Mouse (Mus musculus) mesoderm, embryonic 11.5 days (tissue): ENCODE data around the gene Kcnk5.
A peak's percentile ranks its signal among the peaks of the same experiment; 100 is the strongest.

Experiments used
- DNase-seq: peaks from one replicate; pipeline ENCODE4 v3.0.0-alpha.2; 2012; ENCODE audit warnings: low read depth, low spot score

The Kcnk5 gene

DNA sequence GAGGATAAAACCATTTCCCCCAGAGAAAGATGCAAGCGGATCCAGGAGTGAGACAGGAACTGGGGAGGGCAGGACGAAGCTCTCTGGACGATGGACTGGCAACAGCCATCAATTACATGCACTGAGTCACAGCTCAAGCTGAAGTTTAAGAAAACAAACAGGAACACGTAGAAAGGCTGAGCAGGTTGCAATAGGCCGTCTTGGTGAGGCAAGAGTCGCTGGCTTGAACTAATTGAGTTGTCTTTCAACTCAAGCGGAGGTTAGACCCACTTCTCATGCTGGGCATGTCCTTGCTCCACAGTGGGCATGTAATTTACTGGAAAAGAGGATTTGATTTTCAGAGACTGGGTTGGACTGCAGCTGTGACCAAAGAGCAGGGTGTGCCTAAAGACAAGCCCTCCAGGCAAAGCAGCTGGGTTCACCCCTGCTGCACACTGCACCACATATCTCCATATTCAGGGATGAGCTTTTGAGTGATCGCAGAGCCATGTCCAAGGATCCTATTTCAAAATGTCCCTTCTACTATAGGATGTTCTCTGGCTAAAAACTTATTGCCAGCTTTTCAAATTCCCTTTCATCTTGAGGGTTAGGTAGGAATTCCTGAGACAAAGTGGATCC lies 19.6 kb upstream of the Kcnk5 start:
- no peak for DNase-seq

DNA sequence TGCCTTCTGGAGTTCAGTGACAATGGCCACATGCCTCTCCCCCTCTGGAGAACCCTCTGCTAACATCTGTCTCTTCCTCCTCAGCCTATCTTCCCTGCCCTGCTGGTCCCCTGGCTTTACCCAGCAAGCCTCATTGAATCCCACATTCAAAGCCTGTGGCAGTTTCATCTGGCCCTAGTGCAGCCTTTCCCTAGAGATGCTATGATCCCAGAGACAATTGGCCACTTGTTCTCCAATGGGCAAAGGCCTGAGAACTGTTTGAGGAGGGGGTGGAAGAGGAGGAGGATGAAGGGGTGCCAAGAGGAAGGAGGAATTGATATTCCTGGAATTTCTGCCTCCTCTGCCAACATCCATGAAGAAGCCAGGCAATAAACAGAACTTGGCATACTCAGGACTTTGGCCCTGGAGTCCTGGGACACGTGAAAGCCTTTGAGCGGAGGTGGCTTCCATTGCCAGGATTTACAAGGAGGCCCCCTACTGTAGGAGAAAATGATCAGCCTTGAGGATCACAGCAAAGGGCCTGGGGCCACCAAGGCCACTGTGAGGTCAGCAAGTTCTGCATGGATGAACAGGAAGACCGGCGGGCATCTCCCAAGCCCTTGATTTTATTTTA lies 11.6 kb upstream of the Kcnk5 start:
- DNase-seq: no peak

DNA sequence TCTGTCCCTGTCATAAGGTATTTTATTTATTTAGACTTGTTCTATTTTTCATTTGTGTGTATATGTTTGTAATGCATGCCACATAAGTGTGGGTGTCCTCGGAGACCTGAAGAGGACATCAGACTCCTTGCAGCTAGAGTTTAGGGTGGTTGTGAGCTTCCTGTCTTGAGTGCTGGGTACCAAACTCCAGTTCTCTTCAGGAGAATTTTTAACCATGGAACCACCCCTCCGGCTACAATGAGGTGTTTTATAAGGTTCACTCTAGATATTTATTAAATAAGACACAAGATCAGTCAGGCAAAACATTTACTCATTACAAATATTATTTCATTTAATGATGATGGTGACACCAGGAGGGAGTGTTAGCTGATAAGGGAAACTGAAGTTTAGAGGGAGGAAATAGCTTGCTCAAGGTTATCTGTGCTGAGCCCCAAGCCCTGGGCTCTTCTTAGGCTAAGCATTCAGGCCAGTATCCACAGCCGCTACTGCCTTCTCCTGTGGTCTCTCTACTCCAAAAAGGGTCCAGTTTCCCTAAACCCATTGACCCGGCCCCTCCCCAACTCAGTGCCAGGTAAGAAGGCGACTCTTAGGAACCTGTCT lies 9.6 kb upstream of the Kcnk5 start:
- DNase-seq: no peak

DNA sequence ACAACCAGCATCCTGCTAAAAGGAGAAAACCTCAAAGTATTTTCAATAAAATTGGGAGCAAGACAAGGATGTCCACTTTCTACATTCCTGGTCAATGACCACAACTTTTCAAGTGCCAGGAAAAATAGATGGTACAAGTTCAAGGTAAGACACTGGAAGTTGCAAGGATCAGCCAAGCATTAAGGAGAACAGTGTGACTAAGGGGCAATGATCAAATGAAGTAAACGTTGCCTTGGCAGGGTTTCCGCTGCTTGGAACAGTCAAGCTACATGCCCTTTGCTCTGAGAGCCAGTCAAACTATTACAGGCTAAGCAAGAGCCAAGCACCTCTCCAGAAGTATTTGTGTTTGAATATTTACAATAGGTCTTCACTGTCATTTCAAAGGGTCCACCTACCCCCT lies 8.1 kb upstream of the Kcnk5 start:
- DNase-seq: no peak

DNA sequence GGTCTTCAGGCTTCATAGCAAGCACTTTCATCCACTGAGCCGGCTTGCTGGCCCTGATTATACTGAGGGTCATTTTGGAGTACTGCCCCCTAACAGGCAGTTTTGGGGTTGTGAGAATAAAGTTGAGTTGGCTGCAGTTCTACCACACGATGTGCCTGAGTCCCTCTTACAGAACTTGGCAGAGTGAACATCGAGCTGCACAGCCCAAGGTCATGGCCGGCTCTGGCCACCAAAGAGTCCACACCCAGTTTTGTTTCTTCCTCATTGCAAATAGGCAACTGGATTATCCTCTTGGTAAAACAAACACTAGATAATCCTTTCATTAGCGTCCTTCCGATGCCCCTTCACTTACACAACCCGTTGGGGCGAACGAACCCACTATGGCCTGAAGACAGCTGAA lies 3.8 kb upstream of the Kcnk5 start:
- DNase-seq: no peak

DNA sequence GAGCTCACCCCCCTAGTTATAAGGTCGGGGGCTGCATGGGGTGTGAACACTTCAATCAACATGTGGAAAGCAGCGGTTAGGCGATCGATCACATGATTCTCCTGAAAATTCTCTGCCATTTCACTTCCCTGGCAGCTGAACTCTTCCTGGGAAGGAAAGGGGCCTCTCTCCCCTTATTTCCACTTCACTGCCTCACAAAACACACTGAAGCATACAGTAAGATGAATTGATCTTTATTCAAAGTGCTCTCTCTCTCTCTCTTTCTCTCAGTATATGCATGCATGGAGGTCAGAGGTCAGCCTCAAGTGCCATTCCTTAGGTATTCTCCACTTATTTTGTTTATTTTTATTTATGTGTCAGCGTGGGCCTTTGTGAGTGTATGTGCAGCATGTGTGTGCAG lies 2.1 kb upstream of the Kcnk5 start:
- peak; percentile 30 for DNase-seq

DNA sequence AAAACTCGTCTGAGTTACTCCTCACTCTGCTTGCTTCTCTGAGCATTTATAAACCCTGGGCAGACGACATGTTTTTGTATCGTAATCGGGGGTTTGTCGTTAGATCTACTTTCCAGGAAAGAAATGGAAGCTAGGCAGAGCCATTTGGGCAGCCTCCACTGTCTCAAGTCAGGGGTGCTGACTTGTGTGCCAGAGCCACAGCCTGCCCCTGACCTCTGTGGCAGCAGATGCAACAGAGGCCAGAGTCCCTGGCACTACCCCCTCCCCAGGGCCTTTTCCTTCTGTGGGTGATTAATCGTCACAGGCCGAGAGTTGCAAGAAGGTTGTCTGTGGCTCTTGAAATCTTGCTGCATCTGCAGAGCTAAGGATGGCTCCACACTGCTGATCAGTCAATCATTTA lies 987 bp upstream of the Kcnk5 start:
- DNase-seq: no peak

DNA sequence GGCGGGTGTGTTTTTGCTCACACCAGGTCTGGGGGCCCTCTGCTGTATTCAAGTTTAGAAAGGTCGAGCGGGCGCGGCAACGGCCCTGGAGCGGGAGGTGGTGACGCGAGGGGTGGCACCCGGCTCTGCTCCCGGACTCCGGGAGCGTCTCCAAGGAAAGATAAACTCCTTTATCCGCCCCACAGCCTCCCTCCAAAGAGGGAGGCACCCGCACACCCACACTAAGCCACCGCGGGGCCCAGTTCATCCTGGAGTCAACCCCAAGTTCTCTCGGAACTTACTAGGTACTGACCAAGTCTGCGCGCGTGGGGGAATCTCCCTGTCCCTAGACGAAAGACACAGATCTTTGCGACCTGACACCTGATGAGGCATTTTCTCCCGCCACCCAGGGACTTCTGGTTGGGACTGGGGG lies 852 bp downstream of the Kcnk5 start:
- DNase-seq: no peak

DNA sequence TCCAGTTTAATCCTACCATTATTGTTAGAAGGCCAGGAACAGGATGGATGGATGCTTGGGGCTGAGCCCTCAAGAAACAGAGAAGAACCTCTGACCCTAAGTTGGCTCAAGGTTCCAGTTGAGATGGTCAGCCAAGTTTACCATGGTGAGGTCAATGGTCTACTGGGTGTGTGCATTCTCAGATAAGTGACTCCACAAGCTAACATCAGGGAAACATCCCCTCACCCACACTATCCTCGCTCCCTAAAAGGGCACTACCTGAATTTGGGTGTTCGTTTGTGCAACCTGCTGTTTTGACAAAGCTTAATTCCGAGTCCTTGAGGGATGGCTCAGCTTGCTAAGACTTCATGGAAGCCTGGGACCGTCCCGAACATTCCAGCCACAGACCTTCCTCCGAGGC lies 1.3 kb downstream of the Kcnk5 start:
- DNase-seq: no peak

DNA sequence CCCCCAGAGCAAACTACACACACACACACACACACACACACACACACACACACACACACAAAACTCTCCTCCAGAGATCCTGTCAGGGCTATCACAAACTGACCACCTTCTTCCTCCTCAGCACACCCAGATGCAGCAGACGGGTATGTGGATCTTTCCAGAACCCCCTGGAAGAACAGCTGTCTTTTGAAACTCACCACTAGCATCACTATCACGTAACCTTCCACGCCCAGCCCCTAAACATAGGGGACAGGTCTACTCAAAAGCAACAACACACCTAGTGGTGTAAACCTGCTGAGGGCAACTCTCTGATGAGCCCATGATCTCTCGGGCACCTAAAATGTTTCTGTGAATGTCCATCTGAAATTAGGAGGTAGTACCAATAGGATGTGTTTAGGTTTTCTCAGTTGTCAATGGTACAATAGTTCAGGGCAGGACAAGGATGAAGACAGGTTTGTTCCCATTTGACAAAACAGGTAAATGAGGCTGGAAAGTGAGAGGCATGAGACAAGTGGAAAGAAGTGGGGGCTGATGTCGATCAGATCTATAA lies 1.8 kb downstream of the Kcnk5 start:
- DNase-seq: no peak

DNA sequence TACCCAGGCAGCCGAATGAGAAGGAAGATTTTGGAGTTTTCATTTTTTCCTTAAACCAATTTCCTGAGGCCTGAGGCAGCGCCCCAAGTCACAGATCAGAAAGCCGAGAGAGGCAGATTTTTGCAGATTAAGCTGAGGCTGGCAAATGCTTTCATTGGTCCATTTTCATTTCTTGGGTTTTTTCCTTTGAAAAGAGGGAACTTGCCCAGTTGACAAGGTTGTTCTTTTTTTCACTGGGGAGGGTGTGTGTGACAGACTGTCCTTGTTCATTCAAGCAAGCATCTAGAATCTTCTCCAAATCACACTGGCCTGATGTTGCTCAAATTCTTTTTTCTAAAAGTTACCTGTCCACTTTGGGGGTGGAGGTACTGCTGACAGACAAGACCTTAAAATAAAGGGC lies 2.5 kb downstream of the Kcnk5 start:
- DNase-seq: no peak

DNA sequence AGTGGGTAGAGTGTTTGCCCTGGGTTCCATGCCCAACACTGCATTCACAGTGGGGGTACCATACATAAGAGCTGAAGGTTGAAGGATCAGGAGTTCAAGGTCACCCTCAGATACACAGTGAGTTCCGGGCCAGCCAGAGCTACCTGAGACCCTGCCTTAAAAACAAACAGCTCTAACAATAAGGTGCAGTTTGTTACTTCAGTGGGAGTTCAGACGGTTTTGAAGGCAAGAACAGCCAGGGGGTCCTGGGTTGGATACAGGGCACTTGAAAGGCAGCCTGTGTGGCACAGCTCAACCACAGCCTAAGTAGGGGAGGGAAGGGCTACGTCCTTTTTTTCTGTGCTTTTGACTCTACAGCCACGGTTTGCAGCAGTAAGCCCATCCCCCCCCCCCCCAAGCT lies 3.0 kb downstream of the Kcnk5 start:
- DNase-seq: no peak

DNA sequence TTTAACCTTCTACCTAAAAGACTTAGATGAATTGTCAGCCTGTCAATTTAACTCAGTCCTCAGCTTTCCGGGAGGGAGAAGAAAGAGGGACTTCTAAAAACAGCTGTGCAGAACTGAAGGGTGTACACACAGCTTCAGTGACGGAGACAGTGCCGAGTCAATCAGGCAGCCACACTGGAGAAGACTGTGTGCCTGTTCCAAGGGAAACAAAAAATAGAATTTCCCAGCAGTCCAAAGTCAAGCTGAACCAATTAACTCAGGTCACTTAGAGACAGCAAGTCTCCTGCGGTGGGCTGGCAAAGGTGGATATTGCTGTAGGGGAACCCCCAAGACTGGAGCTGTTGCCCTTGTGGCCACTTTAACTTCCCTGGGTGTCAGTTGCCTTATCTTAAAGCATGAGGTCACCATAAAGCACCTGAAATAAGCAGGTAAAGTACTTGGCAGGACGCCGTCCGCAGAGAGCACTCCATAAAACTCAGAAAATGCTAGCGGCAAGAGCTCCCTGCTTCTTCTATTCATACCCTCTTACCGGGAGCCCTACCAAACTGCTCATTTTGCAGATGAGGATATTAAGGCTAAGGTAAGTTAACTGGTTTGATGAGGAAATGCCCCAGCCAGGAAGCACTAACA lies 4.0 kb downstream of the Kcnk5 start:
- DNase-seq: no peak

DNA sequence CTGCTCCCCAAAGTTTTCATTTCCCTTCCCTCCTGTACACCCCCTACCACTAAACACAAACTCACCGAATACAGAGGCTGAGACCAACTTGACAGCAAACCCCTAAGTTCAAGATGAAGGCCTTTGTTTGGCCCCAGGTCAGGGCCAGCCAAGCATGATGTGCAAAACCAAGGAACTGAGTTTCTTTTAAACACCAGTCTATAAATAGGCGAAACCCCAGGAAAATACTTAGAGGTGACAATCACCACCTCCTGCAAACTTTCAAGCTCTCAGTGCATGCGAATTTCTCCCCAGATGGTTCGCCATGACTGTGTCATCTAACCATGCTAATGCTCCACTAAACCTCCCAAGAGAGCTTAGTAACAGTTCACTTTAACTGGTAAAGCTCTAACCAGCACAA lies 5.9 kb downstream of the Kcnk5 start:
- DNase-seq: no peak

DNA sequence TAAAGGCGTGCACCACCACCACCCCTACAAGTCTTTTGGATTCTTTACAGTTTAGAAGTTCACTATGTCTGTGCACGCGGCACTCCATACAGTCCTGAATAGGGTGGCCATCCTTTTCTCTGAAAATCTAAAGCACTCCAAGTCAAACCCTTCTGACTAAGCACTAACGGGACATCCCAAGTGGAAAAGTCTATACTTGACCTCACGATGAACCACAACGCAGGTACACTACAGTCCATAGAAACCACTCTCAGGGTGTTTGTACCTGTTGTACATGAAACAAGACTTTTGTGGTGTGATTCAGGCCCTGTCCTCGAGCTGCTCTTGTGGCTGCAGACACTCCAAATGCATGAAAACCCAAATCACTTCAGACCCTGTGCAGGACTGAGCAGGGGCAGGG lies 6.5 kb downstream of the Kcnk5 start:
- no peak for DNase-seq

DNA sequence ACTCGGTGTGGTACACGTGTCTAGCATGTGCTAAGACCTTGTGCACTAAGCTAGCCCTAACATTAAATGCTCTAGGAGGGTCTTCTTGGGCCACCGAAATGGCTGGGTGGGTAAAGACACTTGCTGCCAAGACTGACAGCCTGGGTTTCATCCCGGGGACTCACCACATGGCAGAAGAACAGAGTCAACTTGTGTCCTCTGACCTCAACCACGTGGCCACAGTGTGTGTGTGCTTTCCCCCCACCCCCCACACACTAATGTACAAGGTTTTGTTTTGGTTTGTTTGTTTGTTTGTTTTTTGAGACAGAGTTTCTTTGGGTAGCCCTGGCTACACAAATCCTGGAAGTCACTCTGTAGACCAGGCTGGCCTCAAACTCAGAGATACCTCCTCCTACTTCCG lies 6.9 kb downstream of the Kcnk5 start:
- DNase-seq: no peak

DNA sequence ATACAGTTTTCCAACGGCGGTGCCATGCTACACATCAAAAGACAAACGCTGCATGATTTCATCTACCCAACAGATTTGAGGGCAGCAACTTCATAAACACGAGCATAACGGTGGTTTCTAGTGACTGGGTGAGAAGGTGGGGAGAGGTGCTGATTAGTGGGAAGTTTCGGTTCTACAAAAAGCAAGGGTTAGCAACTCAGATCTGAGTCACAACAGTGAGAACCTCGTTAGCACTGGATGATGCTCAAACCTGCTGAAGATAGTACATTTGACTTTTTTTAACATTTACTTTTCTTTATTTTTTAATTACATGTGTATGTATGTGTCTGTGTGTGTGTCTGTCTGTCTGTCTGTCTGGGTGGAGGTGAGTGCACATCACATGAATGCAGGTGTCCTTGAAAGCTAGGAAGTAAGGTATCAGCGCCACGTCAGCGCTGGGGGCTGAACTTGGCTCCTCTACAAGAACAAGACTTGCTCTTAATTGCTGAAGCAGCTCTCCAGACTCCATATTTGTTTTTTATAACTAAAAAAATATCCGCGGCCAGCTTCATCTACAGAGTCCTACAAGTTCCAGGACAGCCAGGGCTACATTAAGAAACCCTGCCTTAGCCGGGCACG lies 7.6 kb downstream of the Kcnk5 start:
- no peak for DNase-seq

DNA sequence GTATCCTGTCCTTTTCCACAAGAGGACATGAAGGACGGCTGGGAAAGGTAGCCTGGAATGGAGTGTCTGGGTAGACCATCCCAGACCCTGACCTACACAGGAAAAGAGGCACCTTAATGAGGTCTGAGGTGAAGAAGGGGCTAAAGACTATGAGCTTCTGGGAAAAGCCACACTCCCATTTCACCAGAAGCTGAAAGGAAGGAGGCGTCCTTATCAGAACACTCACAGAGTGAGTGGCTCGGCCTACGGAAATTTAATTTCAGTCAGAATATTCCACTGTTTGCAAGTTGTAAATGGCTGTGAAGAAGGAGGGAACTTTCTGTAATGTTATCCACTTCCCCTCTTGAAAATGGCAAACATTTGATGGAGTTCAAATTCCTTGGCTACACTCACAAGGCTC lies 8.7 kb downstream of the Kcnk5 start:
- no peak for DNase-seq

DNA sequence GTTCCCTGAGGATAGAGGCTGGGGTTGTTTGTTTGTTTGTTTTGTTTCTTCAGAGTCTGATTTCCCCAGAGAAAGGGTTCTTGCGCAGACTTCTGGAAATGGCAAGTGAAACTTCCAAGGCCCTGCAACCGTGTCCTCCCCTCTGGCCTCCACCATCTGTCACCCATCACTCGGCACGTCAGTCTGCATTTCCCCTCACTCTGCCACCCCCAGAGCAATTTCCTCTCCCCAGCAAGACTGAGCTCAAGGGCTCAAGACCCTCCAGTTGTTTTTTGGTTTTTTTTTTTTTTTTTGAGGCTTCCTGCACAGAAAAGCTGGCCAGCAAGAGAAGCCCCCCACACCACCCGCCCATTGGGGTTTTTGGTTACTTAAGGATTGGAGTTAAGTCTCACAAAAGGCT lies 9.1 kb downstream of the Kcnk5 start:
- no peak for DNase-seq

DNA sequence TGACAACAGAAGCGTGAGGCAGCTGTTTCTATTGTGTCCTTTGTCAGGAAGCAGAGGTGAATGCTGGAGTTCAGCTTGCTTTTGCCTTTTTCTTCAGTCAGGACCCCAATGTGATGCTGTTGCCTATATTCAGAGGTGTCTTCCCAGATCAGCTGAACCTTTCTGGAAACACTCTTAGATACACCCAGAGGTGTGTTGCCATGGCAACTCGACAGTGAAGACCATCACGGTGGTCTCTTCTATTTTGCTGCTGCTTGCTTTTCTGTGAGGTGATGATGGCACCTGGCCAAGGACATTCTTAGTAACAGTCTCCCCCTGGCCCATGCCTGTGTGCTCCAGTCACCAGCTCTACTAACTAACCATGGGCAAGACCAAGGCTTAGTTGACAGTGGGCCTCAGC lies 9.8 kb downstream of the Kcnk5 start:
- DNase-seq: no peak

DNA sequence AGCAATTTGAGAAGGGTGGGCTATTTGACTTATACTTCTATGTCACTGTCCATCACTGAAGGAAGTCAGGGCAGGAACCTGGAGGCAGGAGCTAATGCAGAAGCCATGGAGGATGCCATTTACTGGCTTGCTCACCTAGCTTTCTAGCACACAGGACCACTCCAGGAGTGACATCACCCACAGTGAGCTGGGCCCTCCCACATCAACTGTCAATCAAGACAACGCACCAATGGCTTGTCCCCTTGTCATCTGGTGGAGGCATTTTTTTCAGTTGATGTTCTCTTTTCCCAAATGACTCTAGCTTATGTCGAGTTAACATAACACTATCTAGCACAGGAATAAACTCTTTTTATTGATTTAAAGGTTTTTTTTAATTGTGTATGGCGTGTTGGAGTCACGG lies 12.4 kb downstream of the Kcnk5 start:
- no peak for DNase-seq

DNA sequence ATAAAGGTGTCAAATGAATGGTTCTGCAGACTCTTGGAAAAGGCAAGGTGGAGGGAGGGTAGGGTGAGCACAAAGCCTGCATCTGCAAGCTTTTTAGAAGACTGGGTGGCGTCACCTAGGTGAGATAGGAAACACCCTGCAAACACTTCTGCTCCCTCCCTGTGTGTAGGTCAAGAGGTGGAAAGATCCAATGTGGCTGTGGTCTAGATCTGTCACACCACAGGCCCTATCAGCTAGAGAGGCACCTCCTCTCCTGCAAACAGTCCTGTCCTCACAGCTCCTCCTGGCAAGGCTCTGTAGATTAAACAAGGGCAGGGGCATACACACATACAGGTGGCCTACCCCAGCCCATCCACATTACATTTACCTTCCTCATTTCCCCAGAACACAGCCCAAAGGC lies 13.1 kb downstream of the Kcnk5 start:
- no peak for DNase-seq
